Mouse (Mus musculus) cortical plate, adult 2 months (tissue): ENCODE results near the gene Apoa2.

Source experiments
- CTCF ChIP-seq: fragments of 200-500 bp; IDR thresholded peaks from 2 replicates; pipeline ENCODE4 v1.5.1; 2011; ENCODE audit warnings: mild to moderate bottlenecking, control low read depth, low read length; ENCODE audit not compliant: insufficient read depth; ENCODE audit errors: extremely low read depth
- POLR2A ChIP-seq: fragments of 200-500 bp; IDR thresholded peaks from 2 replicates; pipeline ENCODE4 v1.6.1; 2011; ENCODE audit warnings: mild to moderate bottlenecking, low read length, control low read depth; ENCODE audit not compliant: insufficient read depth; ENCODE audit errors: extremely low read depth

DNA sequence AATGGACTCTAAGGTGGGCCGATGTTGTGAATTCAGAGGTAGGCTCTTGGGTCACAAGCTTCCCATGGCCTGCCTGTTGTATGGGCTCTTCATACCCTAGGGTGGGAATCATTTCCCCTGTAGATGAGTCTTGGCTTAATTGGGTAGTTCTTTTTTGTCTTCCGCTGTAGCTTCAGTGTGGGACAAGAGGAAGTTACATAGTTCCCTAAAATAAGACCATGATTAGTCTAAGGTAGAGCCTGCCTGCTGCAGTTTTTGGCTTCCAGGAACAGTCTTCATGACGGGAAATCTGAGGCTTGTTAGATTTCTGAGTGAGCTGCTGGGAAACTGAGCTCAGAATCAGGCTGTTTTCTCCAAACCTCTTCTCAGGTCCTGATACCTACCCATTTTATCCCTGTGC is 47.2 kb downstream of the Apoa2 start:
- TF ChIP-seq CTCF: no peak
- TF ChIP-seq POLR2A: no peak
